ENCODE assay signal across 28 mouse cellular contexts in genomic region chr11:86519751-86520150, GRCm38 (mm10).
"Had no signal": no experiment of that assay in that cellular context is flagged by ENCODE, and none has a peak within 500 bp of the region (broad histone marks: within the 10 kb centered on the region; RNA-seq: fewer than 3 reads in every experiment).

No protein-coding gene starts in this region.

- H3K4me2 ChIP-seq: embryonic facial prominence, embryonic 12.5 days; embryonic facial prominence, embryonic 13.5 days; embryonic facial prominence, embryonic 15.5 days; forebrain, embryonic 12.5 days; forebrain, embryonic 13.5 days; forebrain, embryonic 15.5 days had no signal

- ATAC-seq: forebrain, embryonic 13.5 days; forebrain, embryonic 14.5 days; forebrain, embryonic 15.5 days; forebrain, embryonic 16.5 days; forebrain, postnatal 0 days had no signal

- H3K27me3 ChIP-seq: embryonic facial prominence, embryonic 12.5 days; embryonic facial prominence, embryonic 13.5 days; embryonic facial prominence, embryonic 15.5 days; forebrain, embryonic 12.5 days; forebrain, embryonic 13.5 days; forebrain, embryonic 15.5 days had no signal

- H3K4me3 ChIP-seq: embryonic facial prominence, embryonic 10.5 days; embryonic facial prominence, embryonic 12.5 days; embryonic facial prominence, embryonic 13.5 days; embryonic facial prominence, embryonic 15.5 days; erythroblast, embryonic 14.5 days; forebrain, embryonic 10.5 days; forebrain, embryonic 12.5 days; forebrain, embryonic 13.5 days; forebrain, embryonic 15.5 days; gastrocnemius, adult 2 months; heart, adult 2 months had no signal

- H3K9me3 ChIP-seq: embryonic facial prominence, embryonic 10.5 days; embryonic facial prominence, embryonic 12.5 days; embryonic facial prominence, embryonic 13.5 days; embryonic facial prominence, embryonic 15.5 days; forebrain, embryonic 10.5 days; forebrain, embryonic 12.5 days; forebrain, embryonic 13.5 days; forebrain, embryonic 15.5 days had no signal

- H3K4me1 ChIP-seq: embryonic facial prominence, embryonic 10.5 days; embryonic facial prominence, embryonic 12.5 days; embryonic facial prominence, embryonic 13.5 days; embryonic facial prominence, embryonic 15.5 days; forebrain, embryonic 10.5 days; forebrain, embryonic 12.5 days; forebrain, embryonic 13.5 days; forebrain, embryonic 15.5 days had no signal

- H3K27ac ChIP-seq: embryonic facial prominence, embryonic 10.5 days; embryonic facial prominence, embryonic 12.5 days; embryonic facial prominence, embryonic 13.5 days; embryonic facial prominence, embryonic 15.5 days; forebrain, embryonic 10.5 days; forebrain, embryonic 12.5 days; forebrain, embryonic 13.5 days; forebrain, embryonic 15.5 days; gastrocnemius, adult 2 months; heart, adult 2 months had no signal

- H3K9ac ChIP-seq: embryonic facial prominence, embryonic 12.5 days; embryonic facial prominence, embryonic 13.5 days; embryonic facial prominence, embryonic 15.5 days; forebrain, embryonic 12.5 days; forebrain, embryonic 13.5 days; forebrain, embryonic 15.5 days; forebrain, postnatal 0 days had no signal

- DNase-seq: cerebellum, adult 8-10 months; cerebellum, adult 9-10 months; cerebellum, adult 9-11 months; cerebellum, postnatal 10 days; cerebellum, postnatal 14 days; cerebellum, postnatal 25 days; cerebellum, postnatal 36 days; embryo, embryonic 11 days; forebrain, postnatal 0 days; gastrocnemius, adult 2 months; gastrocnemius, postnatal 10 days; gastrocnemius, postnatal 14 days; gastrocnemius, postnatal 25 days; gastrocnemius, postnatal 36 days; heart, adult 11 months; heart, adult 18-20 months; heart, adult 2 months had no signal
